Mouse (Mus musculus): Measurements from ENCODE around the gene Tmem26.
"Not testable (repeated sequence)": the region's sequence is repeated elsewhere in the genome, so short reads cannot be mapped to it uniquely, and the experiment has no call there.

Tmem26 gene

DNA sequence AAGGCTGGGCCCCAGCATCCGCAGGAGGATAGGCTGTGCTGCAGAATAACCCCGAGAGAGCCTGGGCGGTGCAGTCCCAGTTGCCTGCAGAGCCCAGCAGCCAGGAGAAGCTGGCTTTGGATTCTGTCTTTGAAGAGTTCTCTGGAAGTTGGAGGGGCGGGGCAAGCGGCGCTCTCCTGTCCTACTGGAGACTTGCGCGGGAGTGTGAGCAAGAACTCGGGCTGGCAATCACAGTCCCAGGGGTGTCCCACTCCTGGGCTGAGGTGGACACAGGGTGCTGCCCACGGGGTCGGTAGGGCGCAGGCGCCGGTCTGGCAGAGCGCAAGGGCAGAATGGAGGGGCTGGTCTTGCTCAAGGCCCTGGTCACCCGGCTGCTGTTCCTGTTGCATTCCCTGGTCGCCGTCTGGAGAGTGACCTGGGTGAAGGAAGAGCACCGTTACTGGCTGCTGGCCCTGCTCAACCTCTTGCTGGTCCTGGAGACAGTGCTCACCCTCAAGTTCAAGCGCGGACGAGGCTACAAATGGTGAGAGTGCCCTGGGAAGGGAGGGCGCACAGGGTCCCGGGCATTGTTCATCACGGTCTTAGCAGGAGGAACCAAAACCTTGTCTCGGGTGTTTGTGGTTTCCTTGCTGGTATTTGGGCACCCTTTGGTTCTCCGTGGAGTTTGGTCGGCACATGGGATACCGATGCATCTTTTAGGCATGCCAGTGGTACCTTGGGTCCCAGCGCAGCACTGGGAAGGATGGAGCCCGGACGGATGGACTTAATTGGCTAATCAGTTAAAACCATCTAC is at the start of gene Tmem26:
Gene Tmem26 (plus strand): TSS at position 79 of the 793 bp plus-strand sequence.
- CTCF ChIA-PET, result no interaction called here

DNA sequence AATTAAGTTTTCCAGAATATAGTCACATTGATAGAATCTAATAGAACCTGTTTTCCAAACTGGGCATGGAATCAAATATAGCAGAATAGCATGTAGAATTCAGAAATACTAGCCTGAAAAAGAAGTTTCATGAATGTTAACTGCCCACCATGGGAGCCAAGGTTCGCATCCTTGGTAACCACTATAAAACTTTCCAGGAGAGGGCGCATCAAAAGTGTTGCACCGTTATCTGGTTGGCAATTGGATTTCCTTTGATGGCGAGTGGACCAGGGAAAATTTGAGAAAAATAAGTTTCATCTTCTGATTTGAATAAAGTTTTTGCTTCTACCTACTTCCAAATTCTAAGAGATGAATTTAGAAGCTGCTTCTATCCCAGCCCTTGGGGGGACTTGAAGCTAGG is 44.8 kb upstream of the Tmem26 start:
- CTCF ChIA-PET, result interaction anchor here (0.5 to 0.6 kb wide), 2 partner anchors 14 to 69 kb away, joined by 3 read pairs; no protein-coding TSS in a partner anchor

DNA sequence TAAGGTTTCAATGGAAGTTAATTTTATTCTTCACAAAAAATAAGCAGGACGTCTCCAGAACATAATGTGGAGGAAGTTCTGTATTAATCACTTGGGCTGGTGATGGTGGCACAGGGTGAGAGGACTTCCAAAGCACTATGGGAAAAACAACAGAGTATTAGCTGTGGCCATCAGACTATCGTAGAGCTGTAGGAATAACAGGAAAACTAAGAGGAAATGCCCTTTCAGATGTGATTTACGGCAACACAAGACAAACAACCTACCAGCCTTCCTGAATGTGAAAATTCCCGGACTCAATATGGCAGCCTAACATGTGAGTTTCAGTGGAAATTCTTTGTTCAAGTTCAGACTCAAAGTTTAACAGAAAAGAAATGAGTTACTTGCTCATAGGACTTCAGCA is 42.2 kb upstream of the Tmem26 start:
- CTCF ChIA-PET, result no interaction called here

DNA sequence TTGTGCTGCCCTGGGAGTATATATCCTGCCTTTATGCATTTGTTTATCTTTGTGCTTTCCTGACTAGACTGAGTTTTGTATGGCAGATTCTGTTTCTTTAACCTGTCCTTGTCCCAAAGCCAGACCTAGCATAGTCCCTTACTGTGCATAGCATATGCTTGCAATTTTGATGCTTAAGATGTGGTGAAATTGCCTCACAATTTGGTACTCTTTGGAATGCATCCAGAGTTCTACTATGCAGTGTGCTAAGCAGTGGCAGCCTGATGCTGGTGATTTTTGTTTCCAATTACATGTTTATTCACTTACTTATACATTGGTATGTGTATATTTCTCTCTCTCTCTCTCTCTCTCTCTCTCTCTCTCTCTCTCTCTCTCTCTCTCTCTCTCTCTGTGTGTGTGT is 37.9 kb upstream of the Tmem26 start:
- CTCF ChIA-PET, result interaction anchor here (0.6 kb wide), 1 partner anchor 176 kb away, joined by 3 read pairs; no protein-coding TSS in a partner anchor

- CTCF ChIA-PET, result no interaction called here
These were observed 32.3 kb upstream of the Tmem26 start for GRCm38 (mm10) chr10:68691116-68691515.

- CTCF ChIA-PET, result interaction anchor here (0.8 to 1.1 kb wide), 2 partner anchors 13 to 18 kb away, joined by 3 to 7 read pairs; no protein-coding TSS in a partner anchor
These were observed 31.0 kb upstream of the Tmem26 start for GRCm38 (mm10) chr10:68692401-68692800.

DNA sequence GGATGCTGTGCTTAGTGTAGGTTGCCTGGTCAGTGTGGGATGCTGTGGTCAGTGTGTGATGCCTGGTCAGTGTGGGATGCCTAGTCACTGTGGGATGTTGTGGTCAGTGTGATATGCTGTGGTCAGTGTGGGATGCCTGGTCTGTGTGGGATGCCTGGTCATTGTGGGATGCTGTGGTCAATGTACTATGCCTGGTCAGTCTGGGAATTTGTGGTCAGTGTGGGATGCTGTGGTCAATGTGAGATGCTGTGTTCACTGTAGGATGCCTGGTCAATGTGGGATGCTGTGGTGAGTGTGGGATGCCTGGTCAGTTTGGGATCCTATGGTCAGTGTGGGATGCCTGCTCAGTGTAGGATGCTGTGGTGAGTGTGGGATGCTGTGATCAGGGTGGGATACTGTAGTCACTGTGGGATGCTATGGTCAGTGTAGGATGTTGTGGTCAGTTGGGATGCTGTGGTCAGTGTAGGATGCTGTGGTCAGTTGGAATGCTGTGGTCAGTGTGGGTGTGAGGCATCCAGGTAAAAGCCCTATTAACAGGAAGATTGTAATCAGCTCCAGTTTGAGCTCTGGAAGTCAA is 27.6 kb upstream of the Tmem26 start:
- CTCF ChIA-PET, result no interaction called here

- CTCF ChIA-PET, result no interaction called here
These were observed 19.2 kb upstream of the Tmem26 start for GRCm38 (mm10) chr10:68704268-68704667.

GRCm38 (mm10) chr10:68705471-68706036 is 17.9 kb upstream of the Tmem26 start:
- CTCF ChIA-PET, result no interaction called here

- CTCF ChIA-PET, result no interaction called here
These were observed 16.2 kb upstream of the Tmem26 start for GRCm38 (mm10) chr10:68707014-68707852.

DNA sequence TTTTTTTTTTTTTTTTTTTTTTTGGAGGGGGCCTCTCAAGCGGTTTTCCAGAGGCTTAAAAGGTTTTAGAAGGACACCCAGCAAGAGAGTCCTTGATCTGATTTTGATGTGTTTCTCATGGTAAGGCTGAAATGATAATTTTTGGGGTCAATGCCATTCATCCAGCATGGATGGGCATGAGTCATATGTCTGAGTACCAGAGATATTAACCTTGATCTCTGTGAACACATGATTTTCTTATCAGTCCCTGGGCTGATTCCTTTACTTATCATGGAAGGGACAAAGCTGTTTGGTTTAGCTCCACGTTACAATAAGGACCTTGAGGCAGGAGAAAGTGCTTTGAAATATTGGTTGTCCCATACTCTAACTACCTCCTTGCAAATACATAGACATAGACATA is 10.5 kb upstream of the Tmem26 start:
- CTCF ChIA-PET, result interaction anchor here (0.6 kb wide), 1 partner anchor 11 kb away, joined by 3 read pairs; no protein-coding TSS in a partner anchor

GRCm38 (mm10) chr10:68714302-68714701 is 9.1 kb upstream of the Tmem26 start:
- CTCF ChIA-PET, result no interaction called here

- CTCF ChIA-PET, result no interaction called here
These were observed 8.1 kb upstream of the Tmem26 start for GRCm38 (mm10) chr10:68715396-68715795.

- CTCF ChIA-PET, result no interaction called here
These were observed 5.1 kb upstream of the Tmem26 start for GRCm38 (mm10) chr10:68718375-68718774.

DNA sequence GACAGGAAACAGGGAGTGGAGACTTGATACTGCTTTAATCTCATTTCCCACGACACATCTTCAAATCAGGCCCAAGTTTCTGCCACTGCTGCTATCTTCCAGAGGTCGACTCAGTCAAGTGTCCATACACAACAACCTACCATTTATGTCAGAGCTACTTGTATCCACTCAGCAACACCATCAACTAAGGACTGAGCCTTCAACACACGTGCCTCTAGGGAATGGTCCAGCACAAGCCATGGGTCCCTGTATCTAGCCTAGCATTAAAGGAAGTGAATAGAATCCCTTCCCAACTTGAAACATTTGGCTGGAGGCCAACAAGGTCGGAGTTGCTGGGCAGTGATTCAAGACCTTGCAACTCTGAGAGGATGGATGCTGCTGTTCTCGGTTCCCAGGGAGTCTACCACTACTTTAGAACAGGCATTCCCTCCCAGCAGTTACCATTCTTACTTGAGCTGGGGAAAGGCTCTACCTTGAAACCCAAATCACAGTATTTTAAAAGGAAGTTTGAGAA is 2.5 kb upstream of the Tmem26 start:
- CTCF ChIA-PET, result no interaction called here

DNA sequence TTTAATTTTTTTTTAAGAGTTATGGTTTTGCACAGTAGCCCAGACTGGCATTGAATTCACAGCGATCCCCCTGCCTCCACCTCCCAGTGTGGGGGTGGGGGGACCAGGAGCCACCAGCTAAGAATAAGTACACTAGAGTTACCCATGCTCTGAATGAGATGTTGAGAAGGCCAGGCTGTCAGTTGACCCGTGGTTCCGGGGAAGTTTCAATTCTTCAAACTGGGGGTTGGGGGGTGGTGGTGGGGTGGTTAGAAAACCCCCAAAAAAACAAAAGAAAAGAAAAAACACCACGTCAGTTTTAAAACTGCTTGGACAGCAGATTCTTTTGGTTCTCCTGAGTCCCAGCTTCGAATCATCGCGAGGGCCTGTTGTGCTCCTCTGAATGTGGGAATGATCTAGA is 431 bp upstream of the Tmem26 start:
- CTCF ChIA-PET, result no interaction called here

DNA sequence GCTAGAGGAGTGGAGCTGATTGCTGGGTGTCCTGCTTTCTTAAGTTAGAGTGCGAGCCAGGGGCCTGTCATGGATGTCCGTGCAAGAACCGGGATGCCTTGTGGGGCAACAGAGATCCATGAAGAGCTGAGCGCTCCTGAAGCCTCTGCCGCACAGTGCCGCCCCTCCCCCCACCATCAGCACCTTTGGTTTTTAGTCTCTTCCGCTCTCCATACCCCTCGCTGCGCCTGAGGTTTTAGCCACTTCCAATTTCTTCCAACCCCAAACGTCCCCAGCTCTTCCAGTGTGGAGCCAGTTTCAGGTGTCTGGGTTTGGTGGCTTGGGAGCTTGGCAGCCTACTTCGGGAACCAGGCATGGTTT is 895 bp downstream of the Tmem26 start:
- CTCF ChIA-PET, result no interaction called here

- CTCF ChIA-PET, result no interaction called here
These were observed 4.0 kb downstream of the Tmem26 start for GRCm38 (mm10) chr10:68727464-68727863.

DNA sequence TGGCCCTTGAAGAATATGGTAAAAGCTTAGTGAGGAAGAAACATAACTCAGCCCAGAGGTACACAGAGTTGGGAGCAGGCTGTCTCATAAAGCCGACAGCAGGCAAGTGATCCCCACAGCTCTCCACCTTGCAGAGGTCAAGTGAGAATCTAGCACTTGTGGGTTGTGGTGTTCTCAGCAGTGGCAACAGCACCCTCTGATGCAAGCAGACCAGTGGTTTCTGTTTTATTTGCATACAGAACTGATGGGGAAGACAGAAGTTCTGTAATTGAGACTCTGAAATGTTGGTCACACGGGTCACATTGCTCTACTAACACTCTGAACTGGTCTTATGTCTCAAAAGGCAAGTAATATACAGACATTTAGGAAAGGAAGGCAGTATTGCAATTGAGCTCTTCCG is 12.2 kb downstream of the Tmem26 start:
- CTCF ChIA-PET, result interaction anchor here (0.7 kb wide), 1 partner anchor 82 kb away, joined by 4 read pairs; no protein-coding TSS in a partner anchor

- CTCF ChIA-PET, result no interaction called here
These were observed 13.9 kb downstream of the Tmem26 start for GRCm38 (mm10) chr10:68737391-68737790.

GRCm38 (mm10) chr10:68738981-68739380 is 15.5 kb downstream of the Tmem26 start:
- CTCF ChIA-PET, result not testable (repeated sequence)

DNA sequence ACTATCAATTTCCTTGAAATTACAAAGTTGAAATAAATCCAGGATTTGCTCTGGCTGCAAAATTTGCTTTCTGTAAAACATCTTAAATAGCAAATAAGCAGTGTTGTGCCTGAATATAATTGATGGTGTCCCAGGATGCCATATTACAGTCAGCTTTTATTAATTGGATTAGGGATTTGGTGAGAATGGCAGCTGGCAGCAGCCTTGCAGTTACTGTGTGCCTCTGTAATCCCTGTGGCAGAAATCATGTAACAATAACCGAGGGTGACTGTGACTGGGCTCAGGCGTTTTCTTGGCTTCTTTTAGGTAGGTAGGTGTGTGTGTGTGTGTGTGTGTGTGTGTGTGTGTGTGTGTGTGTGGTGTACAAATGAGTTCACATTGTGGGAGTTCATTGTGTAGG is 16.8 kb downstream of the Tmem26 start:
- CTCF ChIA-PET, result no interaction called here

Data from spleen, embryonic (tissue).